Comparison of ENCODE assay signal across 27 mouse cellular contexts in genomic region chr5:134728535-134728934, GRCm38 (mm10). TPM values are rescaled to one million over a fixed set of nuclear protein-coding genes. Genes with fewer than 3 reads are reported as not detected.
DNase-seq lines count a peak whose midpoint lies in the region; ATAC-seq and TF ChIP-seq lines count a peak whose summit lies in the region.
"Had no signal": no experiment of that assay in that cellular context is flagged by ENCODE, and none has a peak within 500 bp of the region (broad histone marks: within the 10 kb centered on the region; RNA-seq: fewer than 3 reads in every experiment).

No protein-coding gene starts in this region.

- DNase-seq in neural tube, embryonic 10.5 days (ENCODE audit: extremely low spot score, low spot score) = peak; percentile 19
- peak; percentile 76 for DNase-seq in embryonic facial prominence, embryonic 14.5 days (ENCODE audit: low spot score)
- DNase-seq in stomach, postnatal 0 days (ENCODE audit: low spot score) = no peak
- DNase-seq in frontal cortex, postnatal 10 days (ENCODE audit: low spot score in 2 of 2) = no peak
- DNase-seq: adrenal gland, postnatal 10 days; cerebellum, adult 9-10 months; cerebellum, postnatal 36 days; heart, postnatal 14 days; kidney, adult 18-20 months; layer of hippocampus, postnatal 36 days; lung, embryonic 14.5 days; lung, postnatal 14 days; right cerebral cortex, adult 18-20 months; spleen, adult 18-20 months; thymus, postnatal 14 days had no signal

- H3K4me1 ChIP-seq in neural tube, embryonic 15.5 days = no peaks in the 10 kb centered on the region
- H3K4me1 ChIP-seq in embryonic facial prominence, embryonic 14.5 days (ENCODE audit: control insufficient read depth, insufficient read depth, low read length) = no peaks in the 10 kb centered on the region
- H3K4me1 ChIP-seq in limb, embryonic 12.5 days (replicated peaks) = peaks cover 11% of the 10 kb centered on the region
- H3K4me1 ChIP-seq in stomach, postnatal 0 days (replicated peaks; ENCODE audit: control insufficient read depth, insufficient read depth) = no peaks in the 10 kb centered on the region
- H3K4me1 ChIP-seq in kidney, embryonic 15.5 days = no peaks in the 10 kb centered on the region
- H3K4me1 ChIP-seq: liver, embryonic 15.5 days; midbrain, embryonic 15.5 days had no signal

- WGBS in neural tube, embryonic 15.5 days = 79% methylated on average over 3 of the region's 3 CpGs
- 21% methylated on average over 3 of the region's 3 CpGs for WGBS in embryonic facial prominence, embryonic 14.5 days
- 17% methylated on average over 3 of the region's 3 CpGs for WGBS in limb, embryonic 12.5 days
- WGBS in stomach, postnatal 0 days = 49% methylated on average over 3 of the region's 3 CpGs
- WGBS in kidney, embryonic 15.5 days = 67% methylated on average over 3 of the region's 3 CpGs

- no peak for TF ChIP-seq EP300 in stomach, postnatal 0 days (optimal IDR thresholded peaks at IDR 0.05)

- no peak overlapping the region for H3K27ac ChIP-seq in neural tube, embryonic 15.5 days (replicated peaks)
- H3K27ac ChIP-seq in embryonic facial prominence, embryonic 14.5 days (replicated peaks; ENCODE audit: low read depth, low read length) = 0 out of 2 replicates have a peak overlapping the region, but pooled peaks have one; percentile 22
- peak overlapping the region; percentile 66 for H3K27ac ChIP-seq in limb, embryonic 12.5 days
- H3K27ac ChIP-seq in stomach, postnatal 0 days (replicated peaks) = no peak overlapping the region
- no peak overlapping the region for H3K27ac ChIP-seq in kidney, embryonic 15.5 days
- H3K27ac ChIP-seq: hindbrain, embryonic 10.5 days; liver, embryonic 15.5 days; midbrain, embryonic 10.5 days; midbrain, embryonic 15.5 days had no signal

- H3K27me3 ChIP-seq in neural tube, embryonic 15.5 days (replicated peaks) = no peaks in the 10 kb centered on the region
- H3K27me3 ChIP-seq in embryonic facial prominence, embryonic 14.5 days (replicated peaks; ENCODE audit: control insufficient read depth, insufficient read depth, low read length) = no peaks in the 10 kb centered on the region
- no peaks in the 10 kb centered on the region for H3K27me3 ChIP-seq in limb, embryonic 12.5 days
- H3K27me3 ChIP-seq in stomach, postnatal 0 days (ENCODE audit: control insufficient read depth, insufficient read depth, low read length) = no peaks in the 10 kb centered on the region
- H3K27me3 ChIP-seq in kidney, embryonic 15.5 days = no peaks in the 10 kb centered on the region
- H3K27me3 ChIP-seq: liver, embryonic 15.5 days; midbrain, embryonic 15.5 days; Patski had no signal

- TF ChIP-seq CTCF in stomach, postnatal 0 days (IDR thresholded peaks at IDR 0.05; ENCODE audit: low read depth) = no peak

- no peaks in the 10 kb centered on the region for H3K36me3 ChIP-seq in neural tube, embryonic 15.5 days
- peaks cover 61% of the 10 kb centered on the region for H3K36me3 ChIP-seq in embryonic facial prominence, embryonic 14.5 days (ENCODE audit: control insufficient read depth, insufficient read depth, low read length)
- H3K36me3 ChIP-seq in limb, embryonic 12.5 days = no peaks in the 10 kb centered on the region
- H3K36me3 ChIP-seq in stomach, postnatal 0 days (ENCODE audit: control insufficient read depth, insufficient read depth, low read length) = peaks cover 4% of the 10 kb centered on the region; the same call in 1 of the 2 replicates
- no peaks in the 10 kb centered on the region for H3K36me3 ChIP-seq in kidney, embryonic 15.5 days
- H3K36me3 ChIP-seq: G1E; hindbrain, embryonic 10.5 days; liver, embryonic 15.5 days; midbrain, embryonic 10.5 days; midbrain, embryonic 15.5 days had no signal

- no peaks in the 10 kb centered on the region for H3K9me3 ChIP-seq in neural tube, embryonic 15.5 days (replicated peaks)
- no peaks in the 10 kb centered on the region for H3K9me3 ChIP-seq in embryonic facial prominence, embryonic 14.5 days (ENCODE audit: control insufficient read depth, low read length)
- H3K9me3 ChIP-seq in limb, embryonic 12.5 days = no peaks in the 10 kb centered on the region
- H3K9me3 ChIP-seq in stomach, postnatal 0 days (ENCODE audit: control insufficient read depth, low read length) = no peaks in the 10 kb centered on the region
- H3K9me3 ChIP-seq in kidney, embryonic 15.5 days (replicated peaks) = no peaks in the 10 kb centered on the region
- H3K9me3 ChIP-seq: G1E; hindbrain, embryonic 10.5 days; liver, embryonic 15.5 days; midbrain, embryonic 10.5 days; midbrain, embryonic 15.5 days had no signal

- no peak overlapping the region for H3K9ac ChIP-seq in neural tube, embryonic 15.5 days (replicated peaks)
- H3K9ac ChIP-seq in embryonic facial prominence, embryonic 14.5 days (ENCODE audit: low read depth, low read length) = no peak overlapping the region
- 0 out of 2 replicates have a peak overlapping the region, but pooled peaks have one; percentile 14 for H3K9ac ChIP-seq in limb, embryonic 12.5 days (replicated peaks)
- H3K9ac ChIP-seq in stomach, postnatal 0 days (ENCODE audit: low read length) = no peak overlapping the region
- no peak overlapping the region for H3K9ac ChIP-seq in kidney, embryonic 15.5 days
- H3K9ac ChIP-seq: liver, embryonic 15.5 days; lung, embryonic 14.5 days; midbrain, embryonic 15.5 days had no signal

- ATAC-seq in neural tube, embryonic 15.5 days (ENCODE audit: low FRiP score) = no peak
- peak; percentile 45 for ATAC-seq in embryonic facial prominence, embryonic 14.5 days (ENCODE audit: low read depth)
- ATAC-seq in limb, embryonic 12.5 days (ENCODE audit: insufficient number of reproducible peaks, insufficient read depth, low FRiP score, low TSS enrichment, low read depth) = peak; percentile 68; the same call in 1 of the 2 replicates
- ATAC-seq in stomach, postnatal 0 days (ENCODE audit: low FRiP score, low TSS enrichment) = no peak
- no peak for ATAC-seq in erythroid progenitor cell, adult 5-6 weeks (replicated peaks; ENCODE audit: low FRiP score, poor library complexity, severe bottlenecking)
- ATAC-seq in kidney, embryonic 15.5 days (replicated peaks; ENCODE audit: low FRiP score) = no peak
- ATAC-seq: forebrain, embryonic 14.5 days; hindbrain, embryonic 16.5 days; midbrain, embryonic 15.5 days; Patski had no signal

- H3K4me2 ChIP-seq in neural tube, embryonic 15.5 days = no peak overlapping the region
- no peak overlapping the region for H3K4me2 ChIP-seq in embryonic facial prominence, embryonic 14.5 days (ENCODE audit: low read depth, low read length)
- no peak overlapping the region for H3K4me2 ChIP-seq in limb, embryonic 12.5 days
- H3K4me2 ChIP-seq in stomach, postnatal 0 days (replicated peaks; ENCODE audit: low read depth) = no peak overlapping the region
- H3K4me2 ChIP-seq in kidney, embryonic 15.5 days = no peak overlapping the region
- H3K4me2 ChIP-seq: liver, embryonic 15.5 days; lung, embryonic 14.5 days; midbrain, embryonic 15.5 days had no signal

- H3K4me3 ChIP-seq in neural tube, embryonic 15.5 days (replicated peaks) = no peak overlapping the region
- no peak overlapping the region for H3K4me3 ChIP-seq in embryonic facial prominence, embryonic 14.5 days (ENCODE audit: low read depth, low read length)
- H3K4me3 ChIP-seq in limb, embryonic 12.5 days (replicated peaks) = no peak overlapping the region
- no peak overlapping the region for H3K4me3 ChIP-seq in stomach, postnatal 0 days (ENCODE audit: low read depth, low read length)
- H3K4me3 ChIP-seq in kidney, embryonic 15.5 days (replicated peaks) = no peak overlapping the region
- H3K4me3 ChIP-seq: hindbrain, embryonic 10.5 days; liver, embryonic 15.5 days; midbrain, embryonic 10.5 days; midbrain, embryonic 15.5 days had no signal

RNA-seq across cellular contexts. Expression of gene Eln, which starts 18.6 kb away (rescaled TPM):
- 25.8 and 51.6 TPM in 2 replicates for polyA plus RNA-seq in neural tube, embryonic 15.5 days (2015; fragmentation: Nextera tagmentation; extraction: Ambion mirVana)
- polyA plus RNA-seq in embryonic facial prominence, embryonic 14.5 days (2014; fragmentation: Nextera tagmentation; extraction: Ambion mirVana) = 152 and 188 TPM in 2 replicates
- polyA plus RNA-seq in limb, embryonic 12.5 days (2016; fragmentation: Nextera tagmentation; extraction: Ambion mirVana) = 12.4 and 12.9 TPM in 2 replicates
- polyA plus RNA-seq in stomach, postnatal 0 days (2015; fragmentation: Nextera tagmentation; extraction: Ambion mirVana) = 254 and 340 TPM in 2 replicates
- not detected in 2 replicates for total RNA-seq in erythroid progenitor cell, adult 5-6 weeks (2015; ENCODE audit: low replicate concordance)
- total RNA-seq in erythroid progenitor cell, adult 5-6 weeks (2017; ENCODE audit: low replicate concordance) = not detected in 2 replicates
- polyA plus RNA-seq in kidney, embryonic 15.5 days (2015; fragmentation: Nextera tagmentation; extraction: Ambion mirVana) = 81.4 and 99.6 TPM in 2 replicates
- polyA plus RNA-seq: G1E, Patski had no signal

RNA-seq across cellular contexts. Expression of gene Limk1, which starts 40.1 kb away (rescaled TPM):
- polyA plus RNA-seq in neural tube, embryonic 15.5 days (2015; fragmentation: Nextera tagmentation; extraction: Ambion mirVana) = 22.7 and 27.1 TPM in 2 replicates
- 6.2 and 8.5 TPM in 2 replicates for polyA plus RNA-seq in embryonic facial prominence, embryonic 14.5 days (2014; fragmentation: Nextera tagmentation; extraction: Ambion mirVana)
- polyA plus RNA-seq in limb, embryonic 12.5 days (2016; fragmentation: Nextera tagmentation; extraction: Ambion mirVana) = 10.0 and 10.6 TPM in 2 replicates
- polyA plus RNA-seq in stomach, postnatal 0 days (2015; fragmentation: Nextera tagmentation; extraction: Ambion mirVana) = 1.9 and 2.2 TPM in 2 replicates
- 0.42 and 1.8 TPM in 2 replicates for total RNA-seq in erythroid progenitor cell, adult 5-6 weeks (2015; ENCODE audit: low replicate concordance)
- 0.64 and 0.76 TPM in 2 replicates for total RNA-seq in erythroid progenitor cell, adult 5-6 weeks (2017; ENCODE audit: low replicate concordance)
- polyA plus RNA-seq in kidney, embryonic 15.5 days (2015; fragmentation: Nextera tagmentation; extraction: Ambion mirVana) = 4.9 and 5.9 TPM in 2 replicates

Comparison
In these comparisons a context has a peak if more than half of its experiments do, and no peak if none do; other contexts are left out.
1. DNase-seq: peak in neural tube, embryonic 10.5 days (single experiment) and embryonic facial prominence, embryonic 14.5 days (single experiment); none in stomach, postnatal 0 days (single experiment) and frontal cortex, postnatal 10 days (0 of 2).
2. ATAC-seq: peak in embryonic facial prominence, embryonic 14.5 days (single experiment) and limb, embryonic 12.5 days (single experiment); none in neural tube, embryonic 15.5 days (single experiment), stomach, postnatal 0 days (single experiment), erythroid progenitor cell, adult 5-6 weeks (single experiment) and kidney, embryonic 15.5 days (single experiment).
3. H3K27ac ChIP-seq: peak in embryonic facial prominence, embryonic 14.5 days (single experiment) and limb, embryonic 12.5 days (single experiment); none in neural tube, embryonic 15.5 days (single experiment), stomach, postnatal 0 days (single experiment) and kidney, embryonic 15.5 days (single experiment).